Mouse (Mus musculus): ENCODE data around the gene Btbd9.

- TF ChIP-seq CHD2 (IDR thresholded peaks at IDR 0.05; ENCODE audit: low read depth, low read length) (no peak), ZC3H11A (IDR thresholded peaks at IDR 0.05; ENCODE audit: borderline replicate concordance, low read depth, low read length) (no peak)
Measured at GRCm38 (mm10) chr17:30328924-30329323, 247.4 kb downstream of the Btbd9 start.
